Mouse (Mus musculus): ENCODE results near the gene Cep41.

GRCm38 (mm10) chr6:30713455-30713854, 19.9 kb upstream of the Cep41 start:
- TF ChIP-seq CTCF (IDR thresholded peaks at IDR 0.05; ENCODE audit: low read depth): no peak
- TF ChIP-seq EP300 (IDR thresholded peaks at IDR 0.05; ENCODE audit: low read depth): no peak
